Mouse (Mus musculus) ovary, postnatal 14 days (tissue): Measurements from ENCODE around the gene Fstl1.

Source experiments
- DNase-seq: peaks from one replicate; pipeline ENCODE4 v3.0.0; 2022; ENCODE audit warnings: low spot score

Gene Fstl1

GRCm38 (mm10) chr16:37868506-37869469 lies 92.1 kb downstream of the Fstl1 start:
- no peak for DNase-seq

GRCm38 (mm10) chr16:37869470-37870231 lies 93.0 kb downstream of the Fstl1 start:
- no peak for DNase-seq

GRCm38 (mm10) chr16:37871112-37871715 lies 94.5 kb downstream of the Fstl1 start:
- no peak for DNase-seq

- no peak for DNase-seq
These were observed 98.0 kb downstream of the Fstl1 start for GRCm38 (mm10) chr16:37874501-37875235.

- DNase-seq, result no peak
These were observed 100.7 kb downstream of the Fstl1 start for GRCm38 (mm10) chr16:37877406-37877805.

- DNase-seq, result no peak
These were observed 102.4 kb downstream of the Fstl1 start for GRCm38 (mm10) chr16:37878951-37879505.

GRCm38 (mm10) chr16:37879750-37880419 lies 103.2 kb downstream of the Fstl1 start:
- no peak for DNase-seq

- DNase-seq, result no peak
These were observed 104.5 kb downstream of the Fstl1 start for GRCm38 (mm10) chr16:37881168-37881567.
